Mouse (Mus musculus) urinary bladder, postnatal 36 days (tissue): ENCODE measurements at regions not wholly inside any gene's neighbourhood (a gene's known extent, or its start where the extent isn't known, plus 50 kb on each side); places are given as distances from the start of the nearest gene placed in this dataset.

ENCODE experiments used
- DNase-seq, 2 experiments: peaks; one replicate each; pipeline ENCODE4 v3.0.0; 2022; ENCODE audit warnings: low spot score in 2 of 2, mixed read lengths in 1 of 2

DNA sequence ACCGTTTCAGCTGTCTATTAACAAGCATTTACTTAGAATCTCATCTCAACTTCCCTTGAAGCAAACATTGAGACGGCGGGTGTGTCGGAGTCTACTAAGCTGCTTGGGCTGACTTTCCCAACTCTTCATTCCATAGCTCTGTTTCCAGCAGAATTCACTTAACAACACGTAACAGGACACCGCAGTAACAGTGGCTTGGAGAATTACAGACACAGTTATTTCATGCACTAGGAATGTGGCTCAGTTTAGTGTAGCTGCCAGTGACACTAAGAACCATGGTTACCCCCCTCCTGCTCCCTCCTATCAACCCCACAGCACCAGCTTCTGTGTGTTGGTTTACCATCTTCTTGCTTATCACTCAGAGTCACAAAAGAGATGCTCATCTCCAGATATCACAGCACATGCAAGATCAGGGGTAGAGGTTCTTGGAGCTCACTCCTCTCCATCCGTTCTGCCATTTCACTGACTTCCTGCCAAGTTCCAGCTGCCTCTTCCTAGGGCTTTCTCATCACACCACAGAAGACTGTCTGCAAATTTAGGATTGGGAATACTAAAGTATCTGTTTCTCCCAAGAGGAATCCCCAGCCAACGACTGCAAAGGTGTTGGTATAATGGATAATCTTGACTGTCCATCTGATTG is 90.7 kb downstream of the Banf2 start:
- no peak for DNase-seq

DNA sequence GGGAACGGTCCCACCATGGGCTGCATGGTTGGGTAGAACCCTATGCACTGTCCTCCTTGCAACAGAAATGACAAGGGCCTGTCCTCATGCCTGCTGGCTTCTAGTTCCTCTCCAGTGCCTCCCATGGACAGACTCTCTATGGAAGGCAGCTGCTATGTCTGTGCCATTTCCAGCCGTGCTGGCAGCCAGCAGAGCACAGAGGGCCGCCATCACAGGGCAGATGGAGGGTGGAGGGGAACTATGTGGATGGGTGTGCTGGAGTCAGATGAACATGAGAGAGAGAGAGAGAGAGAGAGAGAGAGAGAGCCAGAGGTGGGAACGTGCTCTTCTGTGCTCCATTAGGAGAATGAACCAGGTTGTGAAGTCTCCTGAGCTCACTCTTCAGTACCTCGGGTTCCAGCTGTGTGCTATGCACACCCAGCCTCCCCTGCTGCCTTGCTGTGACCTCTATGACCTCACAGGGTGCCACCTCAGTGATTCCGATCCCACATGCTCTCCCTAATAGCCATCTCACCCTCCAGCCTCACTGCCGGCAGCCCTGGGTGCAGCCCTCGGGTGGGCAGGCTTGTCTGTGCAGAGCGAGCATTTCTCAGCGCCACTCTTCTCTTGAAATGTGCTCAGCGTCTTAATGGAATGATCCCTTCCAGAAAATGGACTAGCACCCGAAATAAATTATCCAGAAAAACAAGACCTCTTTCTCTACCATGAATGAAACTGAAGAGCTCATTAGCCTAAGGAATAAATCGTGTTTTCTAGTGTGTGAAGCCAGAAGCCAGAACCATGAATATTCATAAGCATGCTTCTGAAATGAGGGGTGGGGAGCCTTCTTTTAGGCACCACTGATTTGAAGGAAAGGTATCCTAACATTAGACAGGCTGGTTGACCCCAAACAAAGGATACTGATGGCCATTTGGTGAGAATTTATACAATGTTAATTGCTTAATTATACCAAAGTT is 94.5 kb downstream of the Banf2 start:
- DNase-seq = no peak

DNA sequence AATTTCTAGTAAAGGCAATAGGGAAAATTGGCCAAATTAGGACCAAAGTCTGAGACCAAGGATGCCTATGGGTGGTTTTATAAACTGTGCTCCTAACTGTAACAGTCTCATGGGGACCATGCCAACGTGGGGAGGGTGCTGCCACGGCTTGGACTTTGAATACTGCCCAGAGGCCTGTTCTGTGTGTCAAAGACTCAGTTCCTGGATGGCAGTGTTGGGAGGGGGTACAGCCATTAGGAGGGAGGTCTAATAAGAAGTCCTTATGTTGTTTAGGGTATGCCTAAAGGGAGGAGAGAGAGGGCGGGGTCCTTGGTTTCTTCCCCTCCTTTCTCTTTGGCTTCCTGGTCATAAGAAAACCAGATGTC is 95.2 kb downstream of the Banf2 start:
- no peak for DNase-seq

DNA sequence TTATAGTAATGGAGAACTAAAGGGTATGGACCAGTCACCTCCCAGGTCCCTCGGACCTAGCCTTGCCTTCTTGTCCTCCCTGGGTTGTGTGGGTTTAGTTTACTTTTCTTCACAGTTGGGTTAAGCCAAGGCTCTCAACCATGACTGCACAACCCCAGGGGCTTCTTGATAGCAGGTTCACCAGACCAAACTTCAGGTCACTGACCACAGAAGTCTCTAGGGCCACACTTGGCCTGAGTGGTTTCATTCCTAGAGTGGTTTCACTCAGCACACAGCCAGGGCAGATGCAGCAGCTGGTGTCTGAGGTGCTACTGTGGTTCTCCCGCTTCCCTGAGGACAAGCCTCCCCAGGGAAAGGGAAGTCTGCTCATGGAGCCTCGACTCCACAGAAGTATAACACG is 95.7 kb downstream of the Banf2 start:
- no peak for DNase-seq

DNA sequence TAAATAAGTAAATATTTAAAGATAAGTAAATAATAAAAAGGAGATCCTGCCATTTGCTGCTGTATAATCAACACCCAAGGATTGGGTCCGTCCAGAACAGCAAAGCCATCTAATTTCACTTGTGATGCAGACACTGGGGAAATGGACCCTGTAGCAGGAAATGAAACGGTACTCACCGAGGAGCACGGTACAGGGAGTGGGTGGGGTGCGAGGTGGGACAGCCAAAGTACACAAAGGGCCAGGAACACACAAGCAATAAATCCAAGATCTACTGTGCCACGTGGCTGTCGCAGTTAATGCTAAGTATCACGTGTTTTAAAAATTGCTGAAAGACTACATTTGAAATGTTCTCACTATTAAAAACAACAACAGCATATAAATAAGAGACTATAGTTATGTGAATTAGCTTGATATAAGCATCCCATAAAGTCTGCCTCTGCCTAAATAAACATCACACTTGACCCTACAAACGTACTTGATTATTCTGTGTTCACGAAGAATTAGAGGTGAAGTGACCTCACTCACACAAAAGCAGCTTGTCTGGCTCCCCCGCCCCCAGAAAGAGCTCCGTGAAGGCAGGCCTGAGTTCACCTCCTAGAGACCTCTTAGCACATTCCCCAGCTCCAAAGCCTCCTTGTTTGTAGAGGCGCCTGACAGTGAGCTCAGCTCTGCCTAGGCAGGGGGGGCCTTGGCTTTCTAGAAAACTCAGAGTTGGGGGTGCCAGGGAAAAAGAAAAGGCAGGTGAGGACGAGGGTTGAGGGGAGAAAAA is 101.1 kb downstream of the Banf2 start:
- DNase-seq = no peak

DNA sequence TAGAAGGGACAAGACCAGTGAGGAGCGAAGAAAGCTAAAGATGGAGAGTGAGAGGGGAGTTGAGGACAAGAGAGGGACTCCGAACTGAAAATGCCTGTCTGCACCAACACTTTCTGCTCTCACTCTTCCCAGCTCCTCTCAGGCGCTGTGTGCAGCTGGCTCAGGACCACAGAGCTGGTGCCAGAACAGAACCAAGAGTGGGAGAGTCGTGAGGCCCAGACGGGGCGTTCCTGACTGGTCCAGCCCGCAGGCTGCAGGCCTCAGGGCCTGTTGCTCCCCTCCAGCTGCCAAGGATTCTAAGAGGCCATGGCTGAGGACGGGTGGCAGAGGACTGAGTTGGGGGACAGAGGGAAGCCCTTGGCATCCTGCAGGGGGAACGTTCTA is 101.7 kb downstream of the Banf2 start:
- peak in 1 of 2 experiments; percentile 61 for DNase-seq

DNA sequence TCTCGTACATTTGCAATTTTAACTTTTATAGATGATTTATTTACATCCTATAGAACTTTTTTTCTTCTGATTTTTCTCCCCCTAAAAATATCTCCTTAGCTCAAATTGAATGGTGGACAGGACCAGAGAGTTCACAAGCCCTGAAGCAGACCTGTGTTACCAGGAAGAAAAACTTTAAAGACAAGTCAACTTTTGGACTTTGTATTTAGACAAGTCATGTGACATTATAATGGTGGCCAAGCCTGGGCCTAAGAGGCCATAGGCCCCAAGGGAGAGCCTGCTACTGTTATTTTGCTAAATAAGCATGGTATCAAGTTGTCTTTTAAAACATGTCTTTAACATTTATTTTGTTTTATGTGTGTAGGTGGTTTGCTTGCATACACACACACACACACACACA is 102.7 kb downstream of the Banf2 start:
- DNase-seq = no peak

DNA sequence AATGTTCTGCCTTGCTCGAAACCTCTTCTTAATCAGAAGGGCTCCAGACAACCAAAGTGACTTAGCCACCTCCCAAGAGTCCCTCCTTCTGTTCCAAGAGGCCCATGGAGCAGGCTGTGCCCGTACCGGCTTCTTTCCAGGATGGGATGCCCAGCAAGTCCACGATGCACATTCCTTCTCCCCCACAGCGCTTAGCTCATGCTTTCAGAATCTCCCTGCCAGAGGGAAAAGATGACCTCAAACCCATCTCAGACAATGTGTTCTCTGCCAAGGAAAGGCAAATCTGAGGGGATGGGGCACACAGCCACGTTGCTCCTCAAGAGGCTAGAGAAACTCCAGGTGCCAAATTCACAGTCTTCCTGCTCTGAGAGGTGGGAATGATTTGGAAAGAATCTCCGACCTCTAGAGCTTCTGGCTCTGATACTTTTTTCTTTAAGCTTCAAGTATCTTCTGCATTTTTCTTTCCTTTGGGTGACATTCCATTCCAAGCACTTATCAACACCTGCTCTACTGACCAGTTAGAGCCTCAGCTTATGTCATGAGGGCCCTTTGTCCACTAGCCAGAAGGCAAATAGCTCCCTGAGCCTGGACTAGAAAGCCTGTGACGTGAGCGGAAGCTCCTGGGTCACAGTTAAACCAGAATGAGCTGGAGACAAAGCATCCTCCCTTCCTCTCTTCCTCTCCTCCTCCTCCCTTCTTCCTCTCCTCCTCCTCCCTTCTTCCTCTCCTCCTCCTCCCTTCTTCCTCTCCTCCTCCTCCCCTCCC is 110.9 kb downstream of the Banf2 start:
- DNase-seq = no peak

DNA sequence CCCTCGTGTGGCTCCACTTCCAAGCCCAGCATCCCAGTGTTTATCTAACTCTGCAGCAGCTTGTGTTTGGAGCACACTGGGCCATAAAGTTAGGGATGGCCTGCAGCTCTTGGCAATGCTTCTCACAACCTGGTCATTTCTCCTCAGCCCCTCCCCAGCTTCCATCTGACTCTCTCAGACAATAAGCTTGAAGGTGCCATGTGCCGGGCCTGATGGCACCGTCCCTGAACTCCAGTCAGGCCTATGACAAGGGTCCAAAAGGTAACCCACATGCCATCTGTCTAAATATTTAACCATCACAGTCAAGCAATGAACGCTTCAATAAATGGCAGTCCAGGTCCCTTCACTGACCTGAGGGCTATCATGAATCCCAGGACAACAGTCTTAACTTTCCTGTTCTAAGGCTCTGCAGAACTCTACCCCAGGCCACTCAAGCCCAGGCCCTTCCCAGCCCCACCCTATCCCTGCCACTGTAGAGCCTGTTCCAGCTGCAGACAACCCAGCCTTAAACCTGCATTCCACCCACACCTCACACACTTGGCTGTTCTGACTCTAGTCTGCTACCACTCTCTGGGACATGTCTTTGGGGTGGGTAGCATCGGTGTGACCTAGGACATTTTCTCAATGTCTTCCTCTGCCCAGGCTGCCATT is 111.8 kb downstream of the Banf2 start:
- no peak for DNase-seq

DNA sequence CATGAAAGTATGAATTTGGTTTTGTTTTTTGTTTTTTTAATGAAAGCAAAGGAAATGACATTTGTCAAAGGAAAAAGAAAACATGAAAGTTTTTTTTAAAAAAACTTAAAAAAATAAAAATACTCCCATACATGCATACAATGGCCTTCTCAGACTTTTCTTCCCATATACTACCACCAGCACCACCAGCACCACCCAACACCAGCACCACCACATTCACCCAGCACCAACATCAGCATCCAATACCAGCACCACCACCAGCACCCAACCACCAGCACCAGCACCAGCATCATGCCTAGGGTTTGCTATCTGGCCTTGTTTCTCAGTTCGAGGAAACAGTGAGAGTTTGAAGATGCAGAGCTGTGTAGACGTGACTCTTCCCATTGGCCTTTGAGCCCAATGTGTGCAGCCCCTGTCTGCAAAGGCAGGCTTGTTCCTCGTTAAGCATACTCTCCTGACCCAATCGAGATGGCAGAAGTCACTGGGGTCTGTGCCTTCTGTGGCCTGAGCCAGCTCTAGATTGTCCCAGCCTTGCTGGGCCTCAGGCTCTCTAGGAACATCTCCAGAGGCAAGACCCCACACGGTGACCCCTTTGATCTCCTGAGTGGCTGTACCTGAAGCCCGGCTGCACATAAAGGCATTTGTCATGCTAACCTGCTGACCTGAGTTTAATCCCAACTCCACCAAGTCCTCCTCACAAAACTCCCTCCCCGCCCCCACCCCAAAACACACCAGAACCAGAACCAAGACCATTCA is 113.8 kb upstream of the Mgme1 start:
- no peak for DNase-seq

DNA sequence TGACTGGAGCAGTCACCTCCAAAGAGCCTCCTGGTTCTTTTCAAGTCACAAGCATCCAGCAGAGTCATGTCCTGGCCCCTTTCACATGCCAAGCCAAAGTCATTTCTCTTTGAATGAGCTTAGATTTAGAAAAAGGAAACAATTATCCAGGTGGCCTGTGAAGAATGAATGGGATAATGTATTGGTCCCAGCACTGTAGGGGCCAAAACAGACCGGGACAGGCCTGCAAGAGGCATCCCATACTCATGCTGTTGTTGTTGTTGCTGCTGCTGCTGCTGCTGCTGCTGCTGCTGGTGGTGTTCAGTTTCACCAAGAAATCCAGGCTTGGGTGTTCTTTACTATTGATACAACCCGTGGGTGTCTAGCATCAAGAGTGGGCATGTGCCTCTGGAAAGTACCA is 113.1 kb upstream of the Mgme1 start:
- no peak for DNase-seq

DNA sequence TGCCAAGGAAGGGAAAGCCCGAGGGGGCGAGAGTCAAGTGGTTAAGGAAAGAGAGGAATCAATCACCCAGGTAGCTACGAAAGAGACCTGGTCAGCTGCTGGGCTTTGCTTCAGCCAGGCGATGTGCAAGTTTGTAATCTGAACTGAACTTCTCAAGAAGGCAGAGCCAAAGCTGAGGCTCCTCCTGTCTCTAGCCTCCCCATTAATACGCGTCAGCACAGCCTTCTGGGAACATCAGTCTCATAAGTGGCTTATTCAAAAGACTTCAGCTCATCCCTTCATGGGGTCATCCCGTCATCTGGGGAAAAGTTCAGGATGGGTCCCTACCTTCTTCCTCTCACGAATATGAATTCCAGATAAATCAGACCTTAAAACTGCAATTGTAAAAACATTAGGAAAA is 112.2 kb upstream of the Mgme1 start:
- DNase-seq = no peak

DNA sequence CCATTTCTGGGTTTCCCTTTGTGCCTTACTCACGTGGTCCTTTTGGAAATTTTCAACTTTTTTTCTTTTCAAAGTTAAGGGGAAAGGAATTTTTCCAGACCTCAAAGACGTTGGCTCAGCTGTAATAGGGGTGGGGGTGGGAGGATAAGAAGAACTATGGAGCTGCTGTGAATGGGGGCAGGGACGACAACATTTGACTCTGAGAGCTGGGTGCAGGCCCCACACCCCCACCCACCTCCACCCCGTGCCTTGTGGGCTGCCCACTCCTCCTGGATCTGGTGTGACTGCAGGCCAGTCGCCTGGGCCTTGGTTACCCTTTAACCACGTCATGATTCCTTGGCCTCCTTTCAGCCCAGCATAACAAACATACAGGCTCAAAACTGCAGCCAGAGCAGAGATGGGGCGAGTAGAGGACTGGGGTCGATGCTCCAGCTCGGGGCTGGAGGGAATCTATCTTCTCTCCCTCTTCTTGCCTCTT is 110.6 kb upstream of the Mgme1 start:
- DNase-seq = no peak

DNA sequence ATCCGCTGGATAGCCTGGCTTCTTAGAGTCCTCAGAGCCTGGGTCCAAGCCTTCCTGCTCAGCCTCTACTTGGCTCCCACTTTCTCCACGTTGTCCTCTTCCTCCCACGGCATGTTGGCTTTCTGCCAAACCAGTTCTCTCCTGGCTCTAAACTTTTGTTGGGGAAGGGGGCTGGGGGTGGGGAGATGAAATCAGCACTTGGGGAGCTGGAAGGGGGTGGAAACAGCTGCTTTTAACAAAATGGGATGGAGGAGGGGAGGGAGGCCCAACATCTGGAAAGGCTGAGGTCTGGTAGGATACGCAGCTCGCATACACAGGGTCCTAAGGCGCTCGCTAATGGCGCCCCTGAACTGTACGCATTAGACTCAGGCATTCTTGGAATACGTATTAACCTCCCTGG is 110.0 kb upstream of the Mgme1 start:
- DNase-seq = no peak

DNA sequence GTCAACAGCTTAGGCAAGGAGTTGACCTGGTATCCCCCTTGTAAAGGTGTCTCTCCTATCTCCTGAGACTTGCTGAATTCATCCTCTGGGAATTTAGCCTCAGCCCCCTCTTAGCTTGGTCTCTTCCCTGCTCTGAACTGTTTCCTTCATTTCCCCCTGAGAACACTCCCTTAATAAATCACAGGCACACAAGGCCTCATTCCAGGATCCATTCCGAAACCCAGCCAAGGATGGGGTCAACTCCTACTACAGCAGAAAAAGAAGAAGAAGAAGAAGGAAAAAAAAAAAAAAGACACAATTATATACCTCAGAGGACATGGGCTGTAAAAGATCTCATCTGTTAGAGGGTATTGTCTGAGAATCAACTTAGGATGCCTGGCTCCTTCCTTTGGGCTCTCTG is 108.6 kb upstream of the Mgme1 start:
- peak in 1 of 2 experiments; percentile 50 for DNase-seq

DNA sequence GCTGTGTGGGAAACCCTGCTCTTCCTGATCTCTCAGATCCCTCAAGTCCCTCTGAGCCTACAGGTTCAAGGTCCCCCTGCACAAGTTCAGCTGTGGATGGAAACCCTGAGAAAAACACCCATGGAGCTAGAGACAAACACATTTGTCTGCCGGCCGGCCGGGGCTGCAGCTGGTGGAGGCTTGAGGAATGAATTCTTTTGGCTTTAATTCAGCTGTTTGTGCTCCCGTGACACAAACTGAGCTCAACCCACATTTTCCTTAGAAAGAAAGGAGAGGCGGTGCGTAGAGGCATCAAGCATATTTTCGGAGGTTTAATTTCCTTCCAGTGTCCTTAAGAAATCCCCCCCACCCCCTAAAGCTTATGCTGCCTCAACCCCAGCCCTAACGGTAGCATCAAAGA is 106.4 kb upstream of the Mgme1 start:
- no peak for DNase-seq

DNA sequence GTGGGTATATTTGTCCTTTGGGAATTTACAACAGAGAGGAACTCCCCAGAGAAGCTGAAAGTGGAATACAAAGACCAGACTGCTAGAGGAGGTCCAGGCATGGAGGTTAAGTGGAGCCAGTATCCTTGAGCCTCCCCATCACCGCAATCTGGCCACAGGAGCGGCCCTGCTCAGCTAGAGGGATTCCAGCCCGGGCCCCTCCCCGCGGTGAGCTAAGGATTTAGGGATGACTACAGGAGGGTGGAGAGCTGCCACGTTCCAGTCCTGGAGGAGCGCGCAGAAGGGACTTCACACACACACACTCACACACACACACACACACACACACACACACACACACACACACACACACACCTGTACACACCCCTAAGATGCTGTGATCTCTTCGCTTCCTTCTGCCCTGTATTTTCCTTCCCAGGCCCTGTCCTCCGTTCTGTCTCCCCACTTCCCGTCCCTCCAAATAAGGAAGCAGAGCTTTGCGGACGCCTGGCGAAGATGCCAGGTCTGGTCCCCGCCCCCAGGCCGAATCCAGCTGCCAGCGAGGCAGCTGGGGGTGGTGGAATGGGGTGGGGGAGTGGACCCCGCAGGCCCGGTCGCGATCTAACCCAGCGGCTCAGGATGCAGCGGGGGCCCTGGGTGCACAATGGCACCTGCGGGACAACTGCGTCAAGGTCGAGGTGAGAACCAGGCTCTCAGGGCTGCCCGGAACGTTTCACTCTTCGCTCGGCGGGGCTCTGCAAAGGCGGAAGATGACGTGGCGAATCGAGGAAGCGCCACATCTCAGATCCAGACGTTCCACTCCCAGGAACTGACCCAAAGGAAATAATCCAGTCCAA is 105.3 kb upstream of the Mgme1 start:
- DNase-seq = peak; percentile 75 to 79

DNA sequence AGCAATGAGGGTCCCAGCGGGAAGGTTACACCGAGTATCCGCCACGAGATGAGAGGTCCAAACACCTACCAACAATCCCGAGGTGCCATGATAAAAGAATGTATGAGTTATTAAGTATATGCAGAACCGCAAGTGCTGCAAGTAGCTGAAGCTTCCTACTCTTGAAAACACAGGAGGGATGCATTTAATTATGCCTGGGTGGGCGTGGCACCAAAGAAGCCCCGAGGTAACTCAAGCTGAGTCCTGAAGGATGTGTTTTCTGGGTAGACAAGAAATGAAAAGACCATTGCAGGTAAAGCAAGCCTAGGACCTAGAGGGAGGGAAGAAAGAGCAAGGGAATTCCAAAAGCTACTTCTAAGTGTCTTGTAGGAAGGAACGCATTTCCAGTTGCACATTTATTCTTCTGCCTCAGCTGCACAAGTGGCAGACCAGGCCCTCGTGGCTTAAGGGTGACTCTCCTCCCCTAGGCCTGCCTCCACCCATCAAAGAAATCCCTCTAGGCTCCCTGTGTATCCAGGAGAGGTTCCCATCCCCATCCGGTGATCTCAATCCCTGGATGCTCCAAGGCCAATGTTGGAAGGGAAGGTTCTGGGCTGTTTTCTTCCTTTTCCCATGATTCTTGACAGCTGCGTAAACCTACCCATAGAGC is 104.2 kb upstream of the Mgme1 start:
- no peak for DNase-seq

DNA sequence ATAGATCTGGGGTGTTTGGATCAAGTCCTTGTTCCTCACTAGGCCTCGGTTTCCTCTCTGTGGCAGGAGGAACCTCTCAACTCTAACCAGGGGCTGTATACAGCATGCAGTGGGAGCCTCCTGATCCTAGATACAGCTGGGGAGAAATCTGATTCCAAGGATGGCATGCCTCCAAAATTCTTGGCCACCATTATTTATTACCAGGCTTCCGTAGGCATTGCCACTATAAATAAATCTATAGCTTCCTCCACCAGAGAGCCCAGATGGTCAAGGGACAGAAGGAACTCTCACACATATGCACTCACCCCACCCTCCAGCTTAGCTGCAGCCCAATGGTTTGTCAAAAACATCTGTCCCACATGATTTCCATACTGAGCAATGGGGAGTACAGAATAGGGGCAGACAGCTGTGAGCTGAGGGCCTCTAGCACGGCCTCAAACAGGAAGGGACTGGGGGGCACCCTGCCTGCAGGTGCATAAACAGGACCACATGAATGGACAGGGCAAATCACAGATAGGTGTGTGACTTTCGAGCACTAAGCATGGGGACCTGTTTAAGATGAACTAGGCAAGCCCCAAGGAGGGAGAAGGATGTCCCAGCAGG is 100.8 kb upstream of the Mgme1 start:
- DNase-seq = no peak
